Mouse (Mus musculus): Measurements from ENCODE around the gene Blm. TPM values are rescaled to one million over a fixed set of nuclear protein-coding genes. Genes with fewer than 3 reads are reported as not detected.

Gene Blm
- total and polyA plus RNA-seq, 2 experiments from 2014 or later: 4.5 to 6.4 TPM

DNA sequence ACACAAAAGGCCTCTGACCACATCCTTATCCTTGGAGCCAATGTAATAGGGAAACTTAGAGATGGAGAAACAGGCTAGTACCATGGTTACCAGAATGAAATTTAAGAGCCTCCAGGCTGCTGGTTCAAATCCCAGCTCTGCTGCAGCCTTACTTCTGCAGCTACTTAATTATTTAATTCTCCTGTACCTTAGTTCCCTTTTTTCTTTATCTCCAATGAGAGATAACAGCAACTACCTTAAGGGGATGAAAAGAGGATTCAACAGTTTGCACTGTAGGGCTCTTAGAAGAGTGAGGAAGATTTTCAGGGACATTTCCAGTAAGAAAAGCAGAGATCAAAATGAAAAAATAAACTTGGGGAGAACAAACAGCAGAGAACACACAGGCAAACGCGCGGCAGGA lies 30.0 kb downstream of the Blm start:
- Histone ChIP-seq H3K9me3 (replicated peaks; ENCODE audit: control insufficient read depth, low read length) (no peaks in the 10 kb centered on the region), H3K36me3 (replicated peaks; ENCODE audit: control insufficient read depth, insufficient read depth, low read length) (peaks cover 43% of the 10 kb centered on the region)
- ATAC-seq (ENCODE audit: insufficient read depth, low read depth): no peak

DNA sequence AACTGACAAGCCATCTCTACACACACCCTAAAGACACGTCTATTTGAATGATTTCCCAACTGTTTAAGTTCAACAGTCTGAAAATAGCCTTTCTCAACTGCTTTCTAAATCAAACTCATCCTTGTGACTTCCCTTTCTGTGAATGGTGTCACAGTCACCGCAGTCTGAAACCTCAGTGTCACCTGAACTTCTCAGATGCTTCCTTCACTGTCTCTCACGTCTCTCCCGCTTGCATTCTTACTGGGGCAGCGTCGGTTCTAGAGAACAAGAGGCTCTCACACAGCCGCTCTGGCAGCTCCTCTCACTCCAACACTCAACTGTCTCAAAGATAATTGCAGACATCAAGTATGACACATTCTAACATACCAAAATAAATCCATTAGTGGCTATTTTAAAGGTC lies 33.9 kb downstream of the Blm start:
- no peak for DNase-seq (ENCODE audit: low spot score)

More for the DNA sequence above, 30.0 kb downstream of the Blm start:
- H3K27ac ChIP-seq (ENCODE audit: low read depth): no peak overlapping the region
- H3K4me1 ChIP-seq (ENCODE audit: control insufficient read depth, insufficient read depth): peaks cover 7% of the 10 kb centered on the region
- H3K9ac ChIP-seq (replicated peaks; ENCODE audit: low read depth, low read length): no peak overlapping the region
- WGBS: 70% methylated on average over 3 of the region's 3 CpGs
- no peak overlapping the region for H3K4me3 ChIP-seq (ENCODE audit: low read depth, low read length)
- no peak for DNase-seq (ENCODE audit: low spot score)
- TF ChIP-seq CTCF (IDR thresholded peaks at IDR 0.05; ENCODE audit: low read depth): no peak
- no peak for TF ChIP-seq EP300 (IDR thresholded peaks at IDR 0.05; ENCODE audit: low read depth)
- no peak overlapping the region for H3K4me2 ChIP-seq (ENCODE audit: low read depth, low read length)
- H3K27me3 ChIP-seq (ENCODE audit: control insufficient read depth, insufficient read depth, low read length): no peaks in the 10 kb centered on the region

DNA sequence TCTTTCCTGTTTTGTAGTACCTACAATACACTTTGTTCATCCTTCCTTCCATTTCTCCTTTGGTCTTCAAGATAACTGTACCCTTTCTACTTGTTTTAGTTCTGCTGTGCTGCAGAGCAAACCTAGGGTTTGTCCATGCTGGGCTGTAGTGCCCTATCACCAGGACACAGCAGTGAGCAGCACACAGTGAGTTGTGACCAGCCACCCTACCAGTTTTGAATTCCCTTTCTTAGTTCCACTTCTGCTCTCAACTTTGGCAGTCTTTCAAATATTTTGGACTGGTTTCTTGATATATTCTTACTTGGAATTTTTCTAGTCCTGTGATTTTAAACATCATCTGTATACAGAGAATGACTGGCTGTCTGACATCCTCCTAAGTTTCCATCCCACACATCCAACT lies 34.8 kb downstream of the Blm start:
- Histone ChIP-seq H3K27me3 (ENCODE audit: control insufficient read depth, insufficient read depth, low read length) (no peaks in the 10 kb centered on the region), H3K4me2 (ENCODE audit: low read depth, low read length) (no peak overlapping the region), H3K9ac (replicated peaks; ENCODE audit: low read depth, low read length) (no peak overlapping the region), H3K9me3 (replicated peaks; ENCODE audit: control insufficient read depth, low read length) (no peaks in the 10 kb centered on the region), H3K36me3 (replicated peaks; ENCODE audit: control insufficient read depth, insufficient read depth, low read length) (peaks cover 28% of the 10 kb centered on the region), H3K27ac (ENCODE audit: low read depth) (peak overlapping the region; percentile 88; the same call in 1 of the 2 replicates), H3K4me3 (ENCODE audit: low read depth, low read length) (no peak overlapping the region), H3K4me1 (ENCODE audit: control insufficient read depth, insufficient read depth) (peaks cover 15% of the 10 kb centered on the region)
- DNase-seq (ENCODE audit: low spot score): no peak
- TF ChIP-seq EP300 (IDR thresholded peaks at IDR 0.05; ENCODE audit: low read depth) (no peak), CTCF (IDR thresholded peaks at IDR 0.05; ENCODE audit: low read depth) (no peak)
- ATAC-seq (ENCODE audit: insufficient read depth, low read depth): no peak

More for the DNA sequence above, 33.9 kb downstream of the Blm start:
- Histone ChIP-seq H3K36me3 (replicated peaks; ENCODE audit: control insufficient read depth, insufficient read depth, low read length) (peaks cover 31% of the 10 kb centered on the region), H3K4me3 (ENCODE audit: low read depth, low read length) (no peak overlapping the region), H3K9ac (replicated peaks; ENCODE audit: low read depth, low read length) (no peak overlapping the region; the same call in 1 of the 2 replicates), H3K4me2 (ENCODE audit: low read depth, low read length) (no peak overlapping the region), H3K27ac (ENCODE audit: low read depth) (peak overlapping the region; percentile 88), H3K9me3 (replicated peaks; ENCODE audit: control insufficient read depth, low read length) (no peaks in the 10 kb centered on the region), H3K27me3 (ENCODE audit: control insufficient read depth, insufficient read depth, low read length) (no peaks in the 10 kb centered on the region), H3K4me1 (ENCODE audit: control insufficient read depth, insufficient read depth) (peaks cover 15% of the 10 kb centered on the region)
- no peak for TF ChIP-seq EP300 (IDR thresholded peaks at IDR 0.05; ENCODE audit: low read depth)
- no peak for TF ChIP-seq CTCF (IDR thresholded peaks at IDR 0.05; ENCODE audit: low read depth)
- peak; percentile 76 for ATAC-seq (ENCODE audit: insufficient read depth, low read depth)
- WGBS: 32% methylated on average over 7 of the region's 7 CpGs

DNA sequence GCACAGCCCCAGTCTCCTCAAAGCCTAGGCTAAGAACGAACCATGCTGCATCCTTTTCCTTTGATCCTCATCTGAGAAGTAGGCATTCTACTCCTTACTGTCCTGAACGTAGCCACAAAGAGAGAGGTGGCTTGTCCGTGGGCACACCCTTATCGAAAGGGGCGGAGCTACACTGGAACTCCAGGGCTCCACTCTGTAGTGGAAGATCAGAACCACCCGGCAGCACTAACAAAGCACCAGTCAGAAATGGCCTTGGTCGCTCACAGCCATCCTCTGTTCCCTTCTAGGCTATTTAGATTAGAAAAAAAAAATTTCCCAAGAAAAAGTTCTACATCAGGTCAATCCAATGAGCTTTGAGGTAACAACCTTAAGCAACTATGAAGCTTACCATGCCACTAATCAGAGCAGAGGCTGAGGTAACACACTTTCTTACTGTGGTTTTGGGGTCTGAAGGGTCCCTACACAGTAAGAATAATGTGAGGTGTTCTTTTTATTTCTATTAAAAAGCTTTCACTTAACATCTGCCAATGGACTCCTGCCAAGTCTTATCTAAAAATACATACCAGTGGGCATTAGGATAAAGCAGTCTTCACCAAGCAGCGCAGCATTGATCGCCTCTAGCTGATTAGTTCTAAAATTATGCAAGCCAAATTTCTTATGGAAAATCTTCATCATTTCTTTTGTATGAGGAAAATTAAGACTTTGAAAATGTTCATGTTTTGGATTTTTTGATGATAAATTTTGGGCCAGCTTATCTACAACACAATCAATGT lies 35.5 kb downstream of the Blm start:
- Histone ChIP-seq H3K4me3 (ENCODE audit: low read depth, low read length) (no peak overlapping the region), H3K36me3 (replicated peaks; ENCODE audit: control insufficient read depth, insufficient read depth, low read length) (peaks cover 24% of the 10 kb centered on the region), H3K27me3 (ENCODE audit: control insufficient read depth, insufficient read depth, low read length) (no peaks in the 10 kb centered on the region), H3K4me1 (ENCODE audit: control insufficient read depth, insufficient read depth) (peaks cover 15% of the 10 kb centered on the region), H3K27ac (ENCODE audit: low read depth) (0 out of 2 replicates have a peak overlapping the region, but pooled peaks have one; percentile 14), H3K9ac (replicated peaks; ENCODE audit: low read depth, low read length) (no peak overlapping the region), H3K4me2 (ENCODE audit: low read depth, low read length) (no peak overlapping the region), H3K9me3 (replicated peaks; ENCODE audit: control insufficient read depth, low read length) (no peaks in the 10 kb centered on the region)
- ATAC-seq (ENCODE audit: insufficient read depth, low read depth) (no peak), DNase-seq (ENCODE audit: low spot score) (no peak)
- whole genome bisulfite sequencing: 63% methylated on average over 9 of the region's 9 CpGs
- no peak for TF ChIP-seq CTCF (IDR thresholded peaks at IDR 0.05; ENCODE audit: low read depth)
- no peak for TF ChIP-seq EP300 (IDR thresholded peaks at IDR 0.05; ENCODE audit: low read depth)

DNA sequence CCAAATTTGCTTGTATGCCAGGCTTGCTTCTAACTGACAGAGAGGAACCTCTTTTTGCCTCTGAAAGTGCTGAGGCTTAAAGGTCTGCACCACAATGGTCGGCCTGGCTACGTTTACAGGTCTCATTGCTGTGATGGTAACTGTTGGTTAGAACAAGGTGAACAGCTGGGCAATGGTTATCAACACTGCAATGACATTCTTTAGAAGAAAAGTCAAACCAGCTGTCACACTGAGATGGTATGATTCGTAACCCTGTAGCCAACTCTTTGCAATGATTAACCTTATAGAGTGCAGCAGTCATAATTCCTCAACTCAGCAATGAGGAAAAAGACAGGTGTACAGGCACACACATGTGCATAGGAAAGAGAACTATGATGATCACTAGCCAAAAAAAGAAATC lies 38.3 kb downstream of the Blm start:
- no peak for TF ChIP-seq EP300 (IDR thresholded peaks at IDR 0.05; ENCODE audit: low read depth)
- TF ChIP-seq CTCF (IDR thresholded peaks at IDR 0.05; ENCODE audit: low read depth): no peak
- H3K4me1 ChIP-seq (ENCODE audit: control insufficient read depth, insufficient read depth): peaks cover 15% of the 10 kb centered on the region
- DNase-seq (ENCODE audit: low spot score) (no peak), ATAC-seq (ENCODE audit: insufficient read depth, low read depth) (no peak)
- no peak overlapping the region for H3K4me2 ChIP-seq (ENCODE audit: low read depth, low read length)
- peaks cover 18% of the 10 kb centered on the region for H3K36me3 ChIP-seq (replicated peaks; ENCODE audit: control insufficient read depth, insufficient read depth, low read length)
- H3K9ac ChIP-seq (replicated peaks; ENCODE audit: low read depth, low read length): no peak overlapping the region
- no peak overlapping the region for H3K4me3 ChIP-seq (ENCODE audit: low read depth, low read length)
- no peak overlapping the region for H3K27ac ChIP-seq (ENCODE audit: low read depth)
- no peaks in the 10 kb centered on the region for H3K27me3 ChIP-seq (ENCODE audit: control insufficient read depth, insufficient read depth, low read length)
- no peaks in the 10 kb centered on the region for H3K9me3 ChIP-seq (replicated peaks; ENCODE audit: control insufficient read depth, low read length)
- WGBS: 84% methylated on average over 3 of the region's 3 CpGs

DNA sequence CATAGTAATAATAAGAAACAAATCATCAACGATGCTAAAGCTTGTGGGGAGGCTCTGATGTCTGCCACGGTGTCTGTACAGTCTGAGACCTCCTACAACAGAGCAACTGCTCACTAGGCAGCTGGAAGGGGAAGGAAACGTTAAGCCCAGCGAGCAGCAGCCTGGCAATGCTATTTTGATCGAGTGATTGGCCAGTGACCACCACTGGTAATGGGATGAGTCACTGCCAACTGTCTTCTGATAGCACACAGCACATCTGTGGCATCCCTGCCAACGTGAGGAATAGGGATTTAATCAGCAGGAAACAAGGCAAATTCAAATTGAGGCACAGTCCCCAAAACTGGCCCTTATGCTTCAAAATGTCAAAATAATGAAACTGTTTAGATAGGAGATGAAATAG lies 39.7 kb downstream of the Blm start:
- H3K4me1 ChIP-seq (ENCODE audit: control insufficient read depth, insufficient read depth): peaks cover 10% of the 10 kb centered on the region
- 59% methylated on average over 6 of the region's 6 CpGs for WGBS
- DNase-seq (ENCODE audit: low spot score) (no peak), ATAC-seq (ENCODE audit: insufficient read depth, low read depth) (no peak)
- TF ChIP-seq CTCF (IDR thresholded peaks at IDR 0.05; ENCODE audit: low read depth): no peak
- no peaks in the 10 kb centered on the region for H3K27me3 ChIP-seq (ENCODE audit: control insufficient read depth, insufficient read depth, low read length)
- peaks cover 18% of the 10 kb centered on the region for H3K36me3 ChIP-seq (replicated peaks; ENCODE audit: control insufficient read depth, insufficient read depth, low read length)
- no peak overlapping the region for H3K4me2 ChIP-seq (ENCODE audit: low read depth, low read length)
- no peak overlapping the region for H3K27ac ChIP-seq (ENCODE audit: low read depth)
- no peaks in the 10 kb centered on the region for H3K9me3 ChIP-seq (replicated peaks; ENCODE audit: control insufficient read depth, low read length)
- H3K9ac ChIP-seq (replicated peaks; ENCODE audit: low read depth, low read length): no peak overlapping the region
- H3K4me3 ChIP-seq (ENCODE audit: low read depth, low read length): no peak overlapping the region

All from heart, postnatal 0 days (tissue).